Mouse (Mus musculus): ENCODE measurements around the gene Gpr31b. TPM values are rescaled to one million over a fixed set of nuclear protein-coding genes. Genes with fewer than 3 reads are reported as not detected.

Gene Gpr31b
- polyA plus RNA-seq (2015; fragmentation: Nextera tagmentation; extraction: Ambion mirVana) = 0.11 TPM in 1 of 2 replicates, not detected in the other

DNA sequence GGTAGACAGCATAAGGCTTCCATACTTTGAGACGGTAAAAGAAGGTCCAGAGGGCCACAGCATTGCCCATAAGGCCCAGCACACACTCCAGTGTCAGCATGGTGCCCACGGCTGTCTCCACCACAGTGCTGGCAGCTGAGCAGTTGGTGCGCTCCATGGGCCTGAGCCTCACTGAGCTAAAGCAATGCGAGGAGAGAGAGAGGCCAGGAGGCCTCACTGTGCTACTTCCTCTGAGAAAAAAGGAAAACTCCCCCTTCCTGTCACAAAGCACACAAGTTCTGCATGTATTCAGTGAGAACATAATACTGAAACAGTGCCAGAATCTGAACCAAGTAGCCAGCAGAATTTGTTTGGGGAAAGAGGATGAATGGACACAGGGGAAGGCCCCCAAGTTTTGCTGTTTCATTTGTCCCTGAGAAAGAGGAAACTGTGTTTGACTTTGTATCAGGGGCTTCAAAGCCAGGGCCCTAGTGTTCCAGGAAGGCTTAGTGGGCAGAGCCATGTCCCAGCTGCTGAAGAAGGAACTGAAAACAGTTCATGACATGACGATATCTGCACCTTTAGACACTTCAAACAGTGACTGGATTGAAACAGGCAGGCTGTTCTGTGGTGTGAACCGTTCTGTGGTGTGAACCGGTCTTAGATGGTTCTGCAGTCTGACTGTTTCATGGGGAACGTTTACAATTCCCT, at the start of gene Gpr31b:
Gene Gpr31b, minus strand, starts transcription at position 173 of the 690 bp plus-strand sequence.

DNA sequence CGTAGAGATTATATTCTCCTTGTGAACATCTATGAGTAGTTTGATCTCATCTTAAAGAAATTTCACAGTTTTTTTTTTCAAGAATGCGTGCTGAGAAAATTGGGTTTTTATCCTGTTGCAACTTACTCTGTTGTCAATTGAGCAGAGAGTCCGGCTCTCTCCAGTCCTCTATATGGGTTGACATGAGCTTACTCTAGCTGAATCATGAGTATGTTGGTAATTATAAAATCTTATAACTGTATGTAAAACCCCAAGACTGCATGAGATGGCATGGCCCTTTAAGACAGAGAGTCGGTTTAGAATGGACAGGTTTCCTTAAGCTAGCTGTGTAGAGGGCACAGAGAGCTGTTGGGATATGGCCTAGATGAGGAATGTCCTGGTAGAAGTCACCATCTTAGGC, 8.7 kb upstream of the Gpr31b start, which contains the start of gene Tcp10b:
Gene Tcp10b, plus strand, starts transcription at position 301 of the 400 bp plus-strand sequence.

DNA sequence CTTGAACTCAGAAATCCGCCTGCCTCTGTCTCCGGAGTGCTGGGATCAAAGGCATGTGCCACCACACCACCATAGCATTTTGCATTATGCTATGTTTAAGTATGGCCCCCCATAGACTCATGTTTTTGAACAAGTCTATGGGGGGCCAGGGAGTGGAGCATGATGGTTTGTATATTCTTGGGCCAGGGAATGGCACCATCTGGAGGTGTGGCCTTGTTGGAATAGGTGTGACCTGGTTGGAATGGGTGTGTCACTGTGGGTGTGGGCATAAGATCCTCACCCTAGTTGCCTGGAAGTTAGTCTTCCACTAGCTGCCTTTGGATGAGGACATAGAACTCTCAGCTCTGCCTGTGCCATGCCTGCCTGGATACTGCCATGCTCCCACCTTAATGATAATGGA, 45.5 kb downstream of the Gpr31b start, which contains the start of gene Sod2:
Gene Sod2, plus strand, starts transcription at position 301 of the 400 bp plus-strand sequence.

Other genes starting within 250 kb of the Gpr31b start
- gene Mas1, start 184.2 kb downstream of the Gpr31b start, polyA plus RNA-seq (2015; fragmentation: Nextera tagmentation; extraction: Ambion mirVana) = 0.38 and 0.39 TPM in 2 replicates
- 0.08 TPM in 1 of 2 replicates, not detected in the other for gene Mrgprh, start 176.3 kb downstream of the Gpr31b start, polyA plus RNA-seq (2015; fragmentation: Nextera tagmentation; extraction: Ambion mirVana)
- 0.94 and 1.3 TPM in 2 replicates for gene Pnldc1, start 142.1 kb downstream of the Gpr31b start, polyA plus RNA-seq (2015; fragmentation: Nextera tagmentation; extraction: Ambion mirVana)
- 206 and 254 TPM in 2 replicates for gene Tcp1, start 136.6 kb downstream of the Gpr31b start, polyA plus RNA-seq (2015; fragmentation: Nextera tagmentation; extraction: Ambion mirVana)
- gene Mrpl18, start 136.0 kb downstream of the Gpr31b start, polyA plus RNA-seq (2015; fragmentation: Nextera tagmentation; extraction: Ambion mirVana) = 117 and 133 TPM in 2 replicates
- 1.7 and 2.8 TPM in 2 replicates for gene Acat3, start 111.7 kb downstream of the Gpr31b start, polyA plus RNA-seq (2015; fragmentation: Nextera tagmentation; extraction: Ambion mirVana)
- gene Acat2, start 91.5 kb downstream of the Gpr31b start, polyA plus RNA-seq (2015; fragmentation: Nextera tagmentation; extraction: Ambion mirVana) = 47.5 and 60.0 TPM in 2 replicates
- 105 and 108 TPM in 2 replicates for gene Wtap, start 58.1 kb downstream of the Gpr31b start, polyA plus RNA-seq (2015; fragmentation: Nextera tagmentation; extraction: Ambion mirVana)
- gene Sod2, start 45.5 kb downstream of the Gpr31b start, polyA plus RNA-seq (2015; fragmentation: Nextera tagmentation; extraction: Ambion mirVana) = 166 and 317 TPM in 2 replicates
- 0.16 and 0.26 TPM in 2 replicates for gene Tcp10b, start 8.8 kb upstream of the Gpr31b start, polyA plus RNA-seq (2015; fragmentation: Nextera tagmentation; extraction: Ambion mirVana)
- 0.08 TPM in 1 of 2 replicates, not detected in the other for gene Unc93a, start 79.5 kb upstream of the Gpr31b start, polyA plus RNA-seq (2015; fragmentation: Nextera tagmentation; extraction: Ambion mirVana)
- not detected in 2 replicates for gene Smok2a, start 168.9 kb upstream of the Gpr31b start, polyA plus RNA-seq (2015; fragmentation: Nextera tagmentation; extraction: Ambion mirVana)
- not detected in 2 replicates for gene Smok2b, start 178.0 kb upstream of the Gpr31b start, polyA plus RNA-seq (2015; fragmentation: Nextera tagmentation; extraction: Ambion mirVana)